Mouse (Mus musculus) ES-Bruce4 (cell line): ENCODE data around the gene Fam228a. TPM values are rescaled to one million over a fixed set of nuclear protein-coding genes. Genes with fewer than 3 reads are reported as not detected.
"Not testable (repeated sequence)": the region's sequence is repeated elsewhere in the genome, so short reads cannot be mapped to it uniquely, and the experiment has no call there.

Experiments used
- H3K27ac ChIP-seq: 2 replicates; pipeline ENCODE4 v1.5.1; 2012; ENCODE audit warnings: low read length, inconsistent platforms; ENCODE audit not compliant: insufficient read depth
- H3K27me3 ChIP-seq: 2 replicates; pipeline ENCODE4 v1.6.1; 2012; ENCODE audit warnings: mild to moderate bottlenecking, low read length, inconsistent platforms; ENCODE audit not compliant: control insufficient read depth, poor library complexity, insufficient read depth, severe bottlenecking
- H3K36me3 ChIP-seq: 2 replicates; pipeline ENCODE4 v1.6.1; 2012; ENCODE audit warnings: inconsistent platforms, mild to moderate bottlenecking, low read length, moderate library complexity; ENCODE audit not compliant: control insufficient read depth, poor library complexity, insufficient read depth, severe bottlenecking
- H3K4me1 ChIP-seq: one replicate; pipeline ENCODE4 v1.8.1; 2011; ENCODE audit warnings: low read length; ENCODE audit not compliant: control insufficient read depth, insufficient read depth
- H3K4me3 ChIP-seq: 2 replicates; pipeline ENCODE4 v1.5.1; 2011; ENCODE audit warnings: low read depth, mild to moderate bottlenecking, low read length
- H3K9ac ChIP-seq: 2 replicates; pipeline ENCODE4 v1.6.1; 2012; ENCODE audit warnings: low read depth, mild to moderate bottlenecking, inconsistent platforms; ENCODE audit not compliant: poor library complexity, severe bottlenecking
- H3K9me3 ChIP-seq: replicated peaks from 2 replicates; pipeline ENCODE4 v1.6.1; 2012; ENCODE audit warnings: mild to moderate bottlenecking, low read length, inconsistent platforms; ENCODE audit not compliant: control insufficient read depth, poor library complexity, insufficient read depth, severe bottlenecking
- CTCF ChIP-seq: IDR thresholded peaks from one replicate; pipeline ENCODE4 v1.8.1; 2011; ENCODE audit warnings: low read depth, low read length
- EP300 ChIP-seq: IDR thresholded peaks from 2 replicates; pipeline ENCODE4 v1.6.1; 2011; ENCODE audit warnings: low read depth, low read length; ENCODE audit not compliant: insufficient read depth
- POLR2A ChIP-seq: IDR thresholded peaks from one replicate; pipeline ENCODE4 v1.8.1; 2011; ENCODE audit warnings: low read length; ENCODE audit not compliant: insufficient read depth
- polyA plus RNA-seq: library from polyadenylated mRNA; stranded (reverse); fragments of >200 nt; gene quantifications from 2 replicates; pipeline ENCODE4 v1.2.4, GENCODE M21; 2011; ENCODE audit warnings: low read depth; ENCODE audit not compliant: missing spikeins, insufficient read depth, insufficient read length

Fam228a gene
- polyA plus RNA-seq, 1 experiment = 1.3 TPM

- Histone ChIP-seq H3K9ac (no peak overlapping the region), H3K9me3 (no peaks in the 10 kb centered on the region), H3K27me3 (no peaks in the 10 kb centered on the region), H3K36me3 (no peaks in the 10 kb centered on the region), H3K4me1 (no peaks in the 10 kb centered on the region), H3K27ac (no peak overlapping the region), H3K4me3 (no peak overlapping the region)
- TF ChIP-seq POLR2A (no peak), CTCF (no peak), EP300 (no peak)
Measured at GRCm38 (mm10) chr12:4777734-4778133, 39.5 kb upstream of the Fam228a start.

DNA sequence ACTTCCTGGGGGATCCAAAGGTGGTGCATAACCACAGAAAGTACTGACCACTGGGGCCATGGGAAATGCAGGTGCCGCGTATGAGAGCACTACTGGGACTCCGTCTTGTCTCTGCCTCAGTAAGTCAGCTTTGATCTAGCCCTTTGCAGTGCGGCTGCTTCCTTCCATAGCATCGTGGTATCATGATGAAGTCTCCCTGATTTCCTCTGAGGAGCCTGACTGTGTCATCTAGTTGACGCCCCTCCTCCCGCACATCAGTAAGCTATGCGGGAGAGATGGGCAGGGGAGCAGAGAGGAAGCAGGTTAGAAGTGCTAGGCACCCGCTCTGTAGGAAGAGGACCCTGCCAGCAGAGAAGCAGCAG lies 37.3 kb upstream of the Fam228a start:
- no peak overlapping the region for H3K9ac ChIP-seq
- TF ChIP-seq EP300 (no peak), POLR2A (no peak), CTCF (no peak)
- H3K4me3 ChIP-seq = no peak overlapping the region
- H3K9me3 ChIP-seq = no peaks in the 10 kb centered on the region
- no peak overlapping the region for H3K27ac ChIP-seq
- H3K27me3 ChIP-seq = no peaks in the 10 kb centered on the region
- H3K4me1 ChIP-seq = no peaks in the 10 kb centered on the region
- H3K36me3 ChIP-seq = no peaks in the 10 kb centered on the region

GRCm38 (mm10) chr12:4774895-4775587 lies 36.8 kb upstream of the Fam228a start:
- no peaks in the 10 kb centered on the region for H3K4me1 ChIP-seq
- no peaks in the 10 kb centered on the region for H3K36me3 ChIP-seq
- H3K9me3 ChIP-seq = no peaks in the 10 kb centered on the region
- H3K27me3 ChIP-seq = no peaks in the 10 kb centered on the region
- TF ChIP-seq POLR2A = no peak
- no peak for TF ChIP-seq CTCF
- TF ChIP-seq EP300 = no peak
- no peak overlapping the region for H3K27ac ChIP-seq
- H3K4me3 ChIP-seq = no peak overlapping the region
- no peak overlapping the region for H3K9ac ChIP-seq

DNA sequence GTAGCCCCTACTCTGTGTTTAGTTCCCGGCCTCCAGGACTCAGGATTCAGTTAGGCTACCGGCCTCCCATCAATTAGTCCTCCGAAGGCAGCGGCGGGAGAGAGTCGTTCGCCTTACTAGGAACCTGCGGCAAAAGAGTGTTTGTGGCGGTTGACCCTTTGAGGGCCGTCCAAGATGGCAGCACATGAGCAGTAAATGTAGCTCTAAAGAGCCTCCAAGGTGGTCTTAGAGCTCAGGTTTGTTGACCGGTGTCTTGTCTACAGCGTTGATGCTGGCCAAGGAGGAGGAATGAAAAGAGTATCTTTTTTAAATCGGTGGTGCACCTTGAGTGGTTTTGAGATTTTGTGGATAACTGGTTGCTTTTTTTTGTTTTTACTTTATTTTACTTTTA lies 31.1 kb upstream of the Fam228a start:
- H3K9me3 ChIP-seq = no peaks in the 10 kb centered on the region
- 0 out of 2 replicates have a peak overlapping the region, but pooled peaks have one; percentile 14 for H3K27ac ChIP-seq
- no peaks in the 10 kb centered on the region for H3K27me3 ChIP-seq
- H3K4me1 ChIP-seq = no peaks in the 10 kb centered on the region
- H3K9ac ChIP-seq = peak overlapping the region; percentile 44
- H3K4me3 ChIP-seq = peak overlapping the region; percentile 48
- no peak for TF ChIP-seq CTCF
- no peak for TF ChIP-seq POLR2A
- no peak for TF ChIP-seq EP300
- H3K36me3 ChIP-seq = no peaks in the 10 kb centered on the region

DNA sequence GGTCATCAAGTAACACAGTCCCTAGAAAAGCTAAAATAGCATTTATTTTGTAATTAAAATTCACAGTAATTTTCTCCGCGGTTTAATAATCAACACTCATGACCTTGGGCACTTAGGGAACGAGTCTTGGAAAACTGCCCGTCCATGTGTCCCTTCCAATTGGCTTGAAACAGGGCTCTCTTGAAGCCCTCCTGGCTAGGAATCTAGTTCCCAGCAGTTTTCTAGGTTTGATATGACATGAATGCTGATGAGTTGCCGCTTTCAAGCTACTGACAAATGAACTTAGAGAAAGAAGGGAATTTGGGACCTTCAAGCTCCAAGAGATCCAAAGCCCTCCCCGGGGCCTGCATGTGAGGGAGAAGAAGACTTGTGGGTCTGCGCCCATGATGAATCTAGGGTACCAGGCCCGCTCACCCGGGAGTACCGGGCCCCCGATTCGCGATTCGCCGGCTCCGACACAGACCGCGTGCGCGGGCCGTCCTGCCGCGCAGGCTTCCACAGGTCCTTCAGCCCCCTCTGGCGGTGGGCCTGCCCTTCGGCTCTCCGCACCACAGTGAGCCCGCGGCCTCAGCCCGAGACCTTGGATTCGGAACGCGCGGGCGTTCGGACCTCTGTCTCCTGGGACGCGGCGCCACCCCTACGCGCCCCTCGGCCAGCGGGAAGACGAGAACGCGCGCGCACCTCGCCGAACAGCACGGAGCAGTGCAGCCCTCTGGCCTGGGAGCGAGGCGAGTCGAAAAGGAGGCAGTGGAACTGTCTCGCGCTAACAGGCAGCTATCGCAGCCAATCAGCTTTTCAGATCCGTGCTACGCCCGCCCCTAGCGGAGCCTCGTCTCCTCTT lies 30.5 kb upstream of the Fam228a start, which contains the start of the genes Pfn4 and Fam228b:
Gene Pfn4 (plus strand): TSS at position 531 of the 841 bp plus-strand sequence.
Gene Fam228b (minus strand): TSS at position 776 of the 841 bp plus-strand sequence.
- Histone ChIP-seq H3K27me3 (no peaks in the 10 kb centered on the region), H3K27ac (0 out of 2 replicates have a peak within 1 kb of the TSS, but pooled peaks have one; percentile 14), H3K36me3 (no peaks in the 10 kb centered on the region), H3K9ac (peak within 1 kb of the TSS; percentile 44), H3K4me1 (no peaks in the 10 kb centered on the region), H3K9me3 (no peaks in the 10 kb centered on the region), H3K4me3 (peak within 1 kb of the TSS; percentile 84)
- TF ChIP-seq POLR2A (no peak), CTCF (peak; percentile 71), EP300 (0 out of 2 replicates have a peak, but pooled peaks have one; percentile 51)

DNA sequence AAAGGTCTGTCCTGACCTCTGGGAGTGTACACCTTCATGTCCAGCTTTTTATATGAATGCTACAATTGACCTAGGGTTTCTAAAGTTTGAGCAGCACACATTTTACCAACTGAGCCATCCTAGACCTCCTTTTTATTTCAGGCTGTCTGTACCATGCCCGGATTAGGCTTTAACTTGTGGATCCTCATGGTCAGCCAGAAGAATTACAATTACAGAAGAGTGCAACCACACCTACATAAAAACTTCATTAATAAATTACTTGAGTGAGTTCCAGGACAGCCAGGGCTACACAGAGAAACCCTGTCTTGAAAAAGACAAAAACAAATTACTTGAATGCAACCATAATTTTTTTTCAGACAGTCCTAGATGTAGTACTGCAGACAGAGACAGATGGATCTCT lies 18.8 kb upstream of the Fam228a start:
- no peak for TF ChIP-seq POLR2A
- TF ChIP-seq CTCF = no peak
- TF ChIP-seq EP300 = no peak
- H3K4me3 ChIP-seq = no peak overlapping the region
- no peaks in the 10 kb centered on the region for H3K36me3 ChIP-seq
- no peaks in the 10 kb centered on the region for H3K9me3 ChIP-seq
- H3K4me1 ChIP-seq = no peaks in the 10 kb centered on the region
- no peak overlapping the region for H3K9ac ChIP-seq
- no peak overlapping the region for H3K27ac ChIP-seq
- H3K27me3 ChIP-seq = no peaks in the 10 kb centered on the region

DNA sequence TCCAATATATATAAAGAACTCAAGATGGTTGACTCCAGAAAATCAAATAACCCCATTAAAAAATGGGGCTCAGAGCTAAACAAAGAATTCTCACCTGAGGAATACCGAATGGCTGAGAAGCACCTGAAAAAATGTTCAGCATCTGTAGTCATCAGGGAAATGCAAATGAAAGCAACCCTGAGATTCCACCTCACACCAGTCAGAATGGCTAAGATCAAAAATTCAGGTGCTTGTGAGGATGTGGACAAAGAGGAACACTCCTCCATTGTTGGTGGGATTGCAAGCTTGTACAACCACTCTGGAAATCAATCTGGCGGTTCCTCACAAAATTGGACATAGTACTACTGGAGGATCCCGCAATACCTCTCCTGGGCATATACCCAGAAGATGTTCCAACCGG lies 16.2 kb upstream of the Fam228a start:
- H3K9ac ChIP-seq, H3K9me3 ChIP-seq, H3K27me3 ChIP-seq, H3K36me3 ChIP-seq, H3K27ac ChIP-seq, H3K4me3 ChIP-seq, H3K4me1 ChIP-seq: not testable (repeated sequence)
